In genomic region chr11:113373926-113374325, GRCm38 (mm10) we compare ENCODE assay signal across 17 mouse cellular contexts.
A peak's percentile ranks its signal among the peaks of the same experiment; 100 is the strongest.
DNase-seq lines count a peak whose midpoint lies in the region; ATAC-seq and TF ChIP-seq lines count a peak whose summit lies in the region.
"Had no signal": no experiment of that assay in that cellular context is flagged by ENCODE, and none has a peak within 500 bp of the region (broad histone marks: within the 10 kb centered on the region; RNA-seq: fewer than 3 reads in every experiment).

No protein-coding gene starts in this region.

- peak overlapping the region; percentile 60; the same call in 1 of the 2 replicates for H3K27ac ChIP-seq in hindbrain, embryonic 13.5 days
- no peak overlapping the region for H3K27ac ChIP-seq in hindbrain, embryonic 14.5 days
- peak overlapping the region; percentile 51; the same call in 1 of the 2 replicates for H3K27ac ChIP-seq in layer of hippocampus, adult 2 months
- H3K27ac ChIP-seq: embryonic facial prominence, embryonic 13.5 days; embryonic facial prominence, embryonic 15.5 days; forebrain, embryonic 13.5 days had no signal

- H3K9me3 ChIP-seq in hindbrain, embryonic 13.5 days = peaks cover 14% of the 10 kb centered on the region
- no peaks in the 10 kb centered on the region for H3K9me3 ChIP-seq in hindbrain, embryonic 14.5 days (ENCODE audit: control insufficient read depth, low read length)
- H3K9me3 ChIP-seq: forebrain, embryonic 13.5 days had no signal

- ATAC-seq in hindbrain, embryonic 13.5 days (ENCODE audit: low FRiP score) = no peak
- ATAC-seq in hindbrain, embryonic 14.5 days (ENCODE audit: low FRiP score) = no peak
- ATAC-seq: forebrain, embryonic 13.5 days; forebrain, embryonic 16.5 days had no signal

- WGBS in hindbrain, embryonic 13.5 days = 71% methylated on average over 10 of the region's 10 CpGs
- 72% methylated on average over 10 of the region's 10 CpGs for WGBS in hindbrain, embryonic 14.5 days

- TF ChIP-seq CTCF in layer of hippocampus, adult 2 months (conservative IDR thresholded peaks at IDR 0.05) = no peak

- peaks cover 29% of the 10 kb centered on the region for H3K4me1 ChIP-seq in hindbrain, embryonic 13.5 days (replicated peaks)
- peaks cover 13% of the 10 kb centered on the region; the same call in 1 of the 2 replicates for H3K4me1 ChIP-seq in hindbrain, embryonic 14.5 days (replicated peaks; ENCODE audit: control insufficient read depth, insufficient read depth, low read length)

- H3K4me2 ChIP-seq in hindbrain, embryonic 13.5 days = no peak overlapping the region
- no peak overlapping the region for H3K4me2 ChIP-seq in hindbrain, embryonic 14.5 days (replicated peaks)
- H3K4me2 ChIP-seq: embryonic facial prominence, embryonic 13.5 days; embryonic facial prominence, embryonic 15.5 days; forebrain, embryonic 13.5 days had no signal

- no peaks in the 10 kb centered on the region for H3K36me3 ChIP-seq in hindbrain, embryonic 13.5 days
- H3K36me3 ChIP-seq in hindbrain, embryonic 14.5 days (replicated peaks; ENCODE audit: control insufficient read depth, insufficient read depth) = no peaks in the 10 kb centered on the region
- H3K36me3 ChIP-seq: embryonic facial prominence, embryonic 15.5 days had no signal

- peaks cover 3% of the 10 kb centered on the region; the same call in 1 of the 2 replicates for H3K27me3 ChIP-seq in hindbrain, embryonic 13.5 days
- no peaks in the 10 kb centered on the region for H3K27me3 ChIP-seq in hindbrain, embryonic 14.5 days (ENCODE audit: control insufficient read depth, insufficient read depth, low read length)
- H3K27me3 ChIP-seq: embryonic facial prominence, embryonic 13.5 days; embryonic facial prominence, embryonic 15.5 days; forebrain, embryonic 13.5 days had no signal

- peak; percentile 27 to 35 for DNase-seq in cerebellum, postnatal 14 days
- no peak for DNase-seq in cerebellum, adult 8-10 months
- no peak for DNase-seq in hindbrain, embryonic 14.5 days (ENCODE audit: low spot score)
- DNase-seq in layer of hippocampus, adult 2 months (ENCODE audit: low spot score in 2 of 2) = no peak
- no peak for DNase-seq in layer of hippocampus, adult 9-11 months
- DNase-seq: adrenal gland, adult 2 months; adrenal gland, postnatal 10 days; adrenal gland, postnatal 25 days; cerebellum, adult 11-12 months; cerebellum, adult 9-11 months; embryo, embryonic 11 days had no signal

- H3K4me3 ChIP-seq in hindbrain, embryonic 13.5 days = no peak overlapping the region
- H3K4me3 ChIP-seq in hindbrain, embryonic 14.5 days (replicated peaks; ENCODE audit: low read length) = no peak overlapping the region
- H3K4me3 ChIP-seq in layer of hippocampus, adult 2 months = no peak overlapping the region
- H3K4me3 ChIP-seq: embryonic facial prominence, embryonic 13.5 days; embryonic facial prominence, embryonic 15.5 days; erythroblast, embryonic 14.5 days; forebrain, embryonic 13.5 days had no signal

- no peak overlapping the region for H3K9ac ChIP-seq in hindbrain, embryonic 13.5 days
- H3K9ac ChIP-seq in hindbrain, embryonic 14.5 days = no peak overlapping the region
- H3K9ac ChIP-seq: embryonic facial prominence, embryonic 13.5 days; embryonic facial prominence, embryonic 15.5 days; forebrain, embryonic 13.5 days had no signal

Comparison
In these comparisons a context has a peak if more than half of its experiments do, and no peak if none do; other contexts are left out.
1. DNase-seq: peak in cerebellum, postnatal 14 days (2 of 2); none in cerebellum, adult 8-10 months (single experiment), hindbrain, embryonic 14.5 days (single experiment), layer of hippocampus, adult 2 months (0 of 2) and layer of hippocampus, adult 9-11 months (single experiment).